In genomic region chr19:17256867-17257266, GRCm38 (mm10) we compare ENCODE assay signal across 19 mouse cellular contexts.
A peak's percentile ranks its signal among the peaks of the same experiment; 100 is the strongest.
DNase-seq lines count a peak whose midpoint lies in the region; ATAC-seq and TF ChIP-seq lines count a peak whose summit lies in the region.
"Had no signal": no experiment of that assay in that cellular context is flagged by ENCODE, and none has a peak within 500 bp of the region (broad histone marks: within the 10 kb centered on the region; RNA-seq: fewer than 3 reads in every experiment).

No protein-coding gene starts in this region.

- DNase-seq in urinary bladder, postnatal 36 days (ENCODE audit: low spot score in 2 of 2), result peak; percentile 31 to 45
- DNase-seq in urinary bladder, postnatal 10 days (ENCODE audit: low spot score), result no peak
- DNase-seq in CH12.LX (ENCODE audit: extremely low read depth) (no peak), ZHBTc4 (ENCODE audit: low read depth, low spot score) (peak; percentile 22)
- DNase-seq in thymus, postnatal 14 days, result no peak
- no peak for DNase-seq in adrenal gland, postnatal 10 days
- DNase-seq: cerebellum, adult 9-10 months; gastrocnemius, postnatal 36 days; kidney, adult 8-10 months; kidney, postnatal 25 days; lung, postnatal 14 days; midbrain, embryonic 14.5 days; thymus, postnatal 36 days had no signal

- H3K79me2 ChIP-seq in CH12.LX (replicated peaks; ENCODE audit: control insufficient read depth, extremely low read depth, insufficient read depth, poor library complexity, severe bottlenecking), result no peaks in the 10 kb centered on the region

- no peak overlapping the region for H3K9ac ChIP-seq in CH12.LX (ENCODE audit: insufficient read depth, low read depth)
- H3K9ac ChIP-seq: embryonic facial prominence, embryonic 12.5 days; forebrain, embryonic 15.5 days; neural tube, embryonic 15.5 days had no signal

- no peak overlapping the region for H3K27ac ChIP-seq in CH12.LX (ENCODE audit: insufficient read depth, low read depth)
- H3K27ac ChIP-seq: embryonic facial prominence, embryonic 12.5 days; forebrain, embryonic 15.5 days; heart, embryonic 10.5 days; limb, embryonic 10.5 days; neural tube, embryonic 15.5 days had no signal

- in situ Hi-C loops in CH12.LX (cut with MboI; ENCODE audit: low pct_ligation_motif_present, low pct_unique_long_range_greater_than_20kb, low sequenced_read_pairs), result no loop called here

- dilution Hi-C loops in CH12.LX (cut with MboI; ENCODE audit: extremely low pct_ligation_motif_present, extremely low pct_unique_long_range_greater_than_20kb, low sequenced_read_pairs), result no loop called here

- no peak overlapping the region for H3K4me3 ChIP-seq in CH12.LX (replicated peaks in 1 of 3; ENCODE audit: low read depth in 2 of 3, low read length in 2 of 3, poor library complexity in 1 of 3)
- H3K4me3 ChIP-seq: embryonic facial prominence, embryonic 12.5 days; forebrain, embryonic 15.5 days; heart, embryonic 10.5 days; limb, embryonic 10.5 days; neural tube, embryonic 15.5 days had no signal

- peak overlapping the region; percentile 60 for H3K4me2 ChIP-seq in CH12.LX (ENCODE audit: insufficient read depth, low read depth, poor library complexity, severe bottlenecking)
- H3K4me2 ChIP-seq: embryonic facial prominence, embryonic 12.5 days; forebrain, embryonic 15.5 days; neural tube, embryonic 15.5 days had no signal

- H3K27me3 ChIP-seq in CH12.LX (replicated peaks), result no peaks in the 10 kb centered on the region
- H3K27me3 ChIP-seq: embryonic facial prominence, embryonic 12.5 days; forebrain, embryonic 15.5 days; neural tube, embryonic 15.5 days had no signal

- no peak for ATAC-seq in frontal cortex, adult (ENCODE audit: low TSS enrichment)
- ATAC-seq: forebrain, embryonic 15.5 days had no signal

- no peak for TF ChIP-seq POLR2A in CH12.LX (IDR thresholded peaks at IDR 0.05; ENCODE audit: low read depth, low read length)

- no peak for TF ChIP-seq RAD21 in CH12.LX (IDR thresholded peaks at IDR 0.05; ENCODE audit: low read depth, low read length)

- H3K9me3 ChIP-seq in CH12.LX (replicated peaks; ENCODE audit: low read length), result no peaks in the 10 kb centered on the region
- H3K9me3 ChIP-seq: embryonic facial prominence, embryonic 12.5 days; forebrain, embryonic 15.5 days; heart, embryonic 10.5 days; limb, embryonic 10.5 days; neural tube, embryonic 15.5 days had no signal

- H3K36me3 ChIP-seq in CH12.LX (replicated peaks in 1 of 2; ENCODE audit: control insufficient read depth in 1 of 2, insufficient read depth in 1 of 2, low read length in 1 of 2), result no peaks in the 10 kb centered on the region
- H3K36me3 ChIP-seq: embryonic facial prominence, embryonic 12.5 days; forebrain, embryonic 15.5 days; heart, embryonic 10.5 days; limb, embryonic 10.5 days; neural tube, embryonic 15.5 days had no signal

- H3K4me1 ChIP-seq in CH12.LX (ENCODE audit: control insufficient read depth in 1 of 2, insufficient read depth in 2 of 2), result peaks cover 23 to 47% of the 10 kb centered on the region in 2 experiments
- H3K4me1 ChIP-seq: embryonic facial prominence, embryonic 12.5 days; forebrain, embryonic 15.5 days; neural tube, embryonic 15.5 days had no signal

- TF ChIP-seq CTCF in CH12.LX (conservative IDR thresholded peaks at IDR 0.05 in 1 of 2, IDR thresholded peaks at IDR 0.05 in 1 of 2; ENCODE audit: low read depth in 2 of 2, low read length in 2 of 2), result no peak

- peak; percentile 65 for TF ChIP-seq EP300 in CH12.LX (IDR thresholded peaks at IDR 0.05; ENCODE audit: low read length)

TF ChIP-seq in CH12.LX, 34 proteins besides CTCF, POLR2A, EP300 and RAD21:
- TF ChIP-seq KAT2A (IDR thresholded peaks at IDR 0.05; ENCODE audit: insufficient replicate concordance, low read length), result no peak
- no peak for TF ChIP-seq RCOR1 (conservative IDR thresholded peaks at IDR 0.05; ENCODE audit: low read depth, low read length)
- TF ChIP-seq USF1 (IDR thresholded peaks at IDR 0.05; ENCODE audit: low read depth, low read length), result no peak
- TF ChIP-seq UBTF (IDR thresholded peaks at IDR 0.05; ENCODE audit: low read depth, low read length), result no peak
- TF ChIP-seq MEF2A (IDR thresholded peaks at IDR 0.05; ENCODE audit: borderline replicate concordance, low read depth, low read length), result no peak
- TF ChIP-seq CHD1 (IDR thresholded peaks at IDR 0.05; ENCODE audit: low read depth, low read length), result no peak
- peak; percentile 46; the same call in 1 of the 2 replicates for TF ChIP-seq MAX (IDR thresholded peaks at IDR 0.05; ENCODE audit: low read length)
- 0 out of 2 replicates have a peak, but pooled peaks have one; percentile 41 for TF ChIP-seq MAFK (IDR thresholded peaks at IDR 0.05; ENCODE audit: insufficient replicate concordance, low read length)
- no peak for TF ChIP-seq PAX5 (IDR thresholded peaks at IDR 0.05; ENCODE audit: low read length)
- no peak for TF ChIP-seq USF2 (conservative IDR thresholded peaks at IDR 0.05; ENCODE audit: low read depth, low read length)
- TF ChIP-seq BHLHE40 (IDR thresholded peaks at IDR 0.05; ENCODE audit: low read depth, low read length), result peak; percentile 85
- 0 out of 2 replicates have a peak, but pooled peaks have one; percentile 10 for TF ChIP-seq SIN3A (IDR thresholded peaks at IDR 0.05; ENCODE audit: low read length)
- no peak; the same call in 1 of the 2 replicates for TF ChIP-seq MXI1 (IDR thresholded peaks at IDR 0.05; ENCODE audit: low read depth, low read length)
- TF ChIP-seq ETS1 (conservative IDR thresholded peaks at IDR 0.05; ENCODE audit: low read depth, low read length), result peak; percentile 88
- TF ChIP-seq ZC3H11A (IDR thresholded peaks at IDR 0.05; ENCODE audit: low read depth, low read length), result no peak
- TF ChIP-seq E2F4 (IDR thresholded peaks at IDR 0.05; ENCODE audit: insufficient replicate concordance, low read depth, low read length), result no peak
- peak; percentile 52 for TF ChIP-seq JUND (conservative IDR thresholded peaks at IDR 0.05; ENCODE audit: low read depth, low read length)
- no peak for TF ChIP-seq MAZ (IDR thresholded peaks at IDR 0.05; ENCODE audit: low read depth, low read length)
TF ChIP-seq in CH12.LX: peak in this region for 6.

Comparison
In these comparisons a context has a peak if more than half of its experiments do, and no peak if none do; other contexts are left out.
1. DNase-seq: peak in urinary bladder, postnatal 36 days (2 of 2) and ZHBTc4 (single experiment); none in urinary bladder, postnatal 10 days (single experiment), CH12.LX (single experiment), thymus, postnatal 14 days (single experiment) and adrenal gland, postnatal 10 days (single experiment).